Mouse (Mus musculus) liver, postnatal 0 days (tissue): ENCODE measurements around the gene Rpgrip1l. TPM values are rescaled to one million over a fixed set of nuclear protein-coding genes. Genes with fewer than 3 reads are reported as not detected.

Experiments used
- ATAC-seq: fragments of 200-750 bp; cut with Nextera tagmentation; 2 replicates; pipeline ENCODE4 v1.8.0; 2017; ENCODE audit warnings: mild to moderate bottlenecking, moderate library complexity
- DNase-seq: peaks from one replicate; pipeline ENCODE4 v3.0.0-alpha.2; 2016
- H3K27ac ChIP-seq: fragments of 300-500 bp; sonication (generic); 2 replicates; pipeline ENCODE4 v1.5.1; 2014; ENCODE audit warnings: antibody characterized with exemption, moderate library complexity, mild to moderate bottlenecking, low read depth
- H3K27me3 ChIP-seq: fragments of 300-500 bp; sonication (generic); 2 replicates; pipeline ENCODE4 v1.6.1; 2014; ENCODE audit warnings: low read length, control low read depth, mixed read lengths; ENCODE audit not compliant: insufficient read depth
- H3K36me3 ChIP-seq: fragments of 300-500 bp; sonication (generic); replicated peaks from 2 replicates; pipeline ENCODE4 v1.6.1; 2014; ENCODE audit warnings: mild to moderate bottlenecking, control low read depth, low read length, moderate library complexity, mixed read lengths; ENCODE audit not compliant: insufficient read depth
- H3K4me1 ChIP-seq: fragments of 300-500 bp; sonication (generic); 2 replicates; pipeline ENCODE4 v1.6.1; 2014; ENCODE audit warnings: antibody characterized with exemption, mild to moderate bottlenecking, control low read depth; ENCODE audit not compliant: insufficient read depth
- H3K4me2 ChIP-seq: fragments of 300-500 bp; sonication (generic); 2 replicates; pipeline ENCODE4 v1.6.1; 2014; ENCODE audit warnings: low read depth, mild to moderate bottlenecking, low read length, moderate library complexity, mixed read lengths
- H3K4me3 ChIP-seq: fragments of 300-500 bp; sonication (generic); 2 replicates; pipeline ENCODE4 v1.5.1; 2014; ENCODE audit warnings: low read depth, low read length
- H3K9ac ChIP-seq: fragments of 300-500 bp; sonication (generic); replicated peaks from 2 replicates; pipeline ENCODE4 v1.6.1; 2014; ENCODE audit warnings: mild to moderate bottlenecking, moderate library complexity
- H3K9me3 ChIP-seq: fragments of 300-500 bp; sonication (generic); 2 replicates; pipeline ENCODE4 v1.6.1; 2016; ENCODE audit warnings: mild to moderate bottlenecking, control low read depth, low read length, mixed read lengths
- CTCF ChIP-seq: sonication (generic); IDR thresholded peaks from 2 replicates; pipeline ENCODE4 v1.5.1; 2016; ENCODE audit warnings: antibody characterized with exemption, low read depth
- EP300 ChIP-seq: IDR thresholded peaks from 2 replicates; pipeline ENCODE4 v1.6.1; 2016; ENCODE audit warnings: antibody characterized with exemption, low read depth, mild to moderate bottlenecking
- WGBS: fragments of 180-500 bp; shearing (Covaris S2); extraction: QIAGEN DNeasy Blood & Tissue Kit; methylation state at CpG from one replicate; pipeline ENCODE4 v1.1.7; 2014; ENCODE audit not compliant: insufficient replicate concordance; 5-methylcytosine and 5-hydroxymethylcytosine counted together
- polyA plus RNA-seq: library from polyadenylated mRNA; unstranded; fragments of >200 nt; fragmentation: Nextera tagmentation; extraction: Ambion mirVana; gene quantifications from 2 replicates; pipeline ENCODE4 v1.2.1, GENCODE M21; 2015

The Rpgrip1l gene
- 1.0 and 1.2 TPM in 2 replicates for polyA plus RNA-seq

DNA sequence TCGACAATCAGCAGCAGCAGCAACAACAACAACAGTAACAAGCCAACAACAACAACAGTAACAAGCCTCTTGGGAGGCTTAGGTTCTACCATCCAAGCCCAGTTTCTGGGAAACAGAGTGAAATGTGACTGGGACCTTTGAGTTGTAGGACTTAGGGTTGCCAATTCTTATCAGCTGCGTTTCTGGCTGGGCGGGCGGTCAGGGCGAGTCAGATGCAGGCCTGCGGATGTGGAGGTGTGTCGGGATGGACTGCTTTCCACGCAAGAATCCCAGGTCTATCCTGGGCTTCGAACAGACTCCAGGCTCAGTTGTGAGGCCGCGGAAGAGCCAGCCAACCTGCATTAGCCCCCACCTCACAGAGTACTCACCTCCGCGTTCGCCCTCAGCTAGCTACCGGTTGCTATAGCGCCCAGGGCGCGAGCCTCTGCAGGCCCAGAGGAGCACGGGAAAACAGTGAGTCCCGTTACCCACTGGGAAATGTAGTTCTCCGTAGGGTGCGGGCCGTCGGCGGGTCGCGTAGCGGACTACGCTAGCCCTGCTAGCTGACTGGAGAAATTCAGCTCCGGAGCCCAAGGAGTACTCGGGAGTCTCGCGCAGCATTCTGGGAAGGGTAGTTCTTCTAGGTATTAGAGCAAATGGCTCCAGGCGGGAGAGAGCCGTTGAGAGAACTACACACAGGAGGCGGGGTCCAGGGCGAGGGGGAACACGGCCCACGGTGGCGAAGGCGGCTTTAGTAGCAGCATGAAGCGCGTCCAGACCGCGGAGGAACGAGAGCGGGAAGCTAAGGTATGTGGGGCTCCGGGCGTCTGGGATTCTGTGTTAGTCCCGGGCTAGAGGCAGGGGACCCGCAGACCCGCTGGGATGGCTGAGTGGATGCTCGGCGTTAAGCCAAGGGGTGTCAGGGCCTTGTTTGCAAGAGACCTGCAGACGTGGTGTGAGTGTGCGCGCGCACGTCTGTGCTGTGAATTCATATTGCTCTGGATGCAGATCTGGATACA lies at the start of gene Rpgrip1l, which contains the start of gene Fto:
Gene Rpgrip1l (minus strand): TSS at position 428 of the 998 bp plus-strand sequence.
Gene Fto (plus strand): TSS at position 691 of the 998 bp plus-strand sequence.
- peaks cover 14% of the 10 kb centered on the region for H3K4me1 ChIP-seq
- peak within 1 kb of the TSS; percentile 71 for H3K27ac ChIP-seq
- H3K9me3 ChIP-seq = no peaks in the 10 kb centered on the region
- peak within 1 kb of the TSS; percentile 80 for H3K4me3 ChIP-seq
- ATAC-seq = peak; percentile 98
- peak within 1 kb of the TSS; percentile 88 for H3K9ac ChIP-seq
- H3K36me3 ChIP-seq = no peaks in the 10 kb centered on the region
- H3K4me2 ChIP-seq = peak within 1 kb of the TSS; percentile 89
- WGBS = under 1% methylated on average over 59 of the region's 59 CpGs
- H3K27me3 ChIP-seq = no peaks in the 10 kb centered on the region
- peak; percentile 94 for DNase-seq
- no peak for TF ChIP-seq EP300
- TF ChIP-seq CTCF = no peak

DNA sequence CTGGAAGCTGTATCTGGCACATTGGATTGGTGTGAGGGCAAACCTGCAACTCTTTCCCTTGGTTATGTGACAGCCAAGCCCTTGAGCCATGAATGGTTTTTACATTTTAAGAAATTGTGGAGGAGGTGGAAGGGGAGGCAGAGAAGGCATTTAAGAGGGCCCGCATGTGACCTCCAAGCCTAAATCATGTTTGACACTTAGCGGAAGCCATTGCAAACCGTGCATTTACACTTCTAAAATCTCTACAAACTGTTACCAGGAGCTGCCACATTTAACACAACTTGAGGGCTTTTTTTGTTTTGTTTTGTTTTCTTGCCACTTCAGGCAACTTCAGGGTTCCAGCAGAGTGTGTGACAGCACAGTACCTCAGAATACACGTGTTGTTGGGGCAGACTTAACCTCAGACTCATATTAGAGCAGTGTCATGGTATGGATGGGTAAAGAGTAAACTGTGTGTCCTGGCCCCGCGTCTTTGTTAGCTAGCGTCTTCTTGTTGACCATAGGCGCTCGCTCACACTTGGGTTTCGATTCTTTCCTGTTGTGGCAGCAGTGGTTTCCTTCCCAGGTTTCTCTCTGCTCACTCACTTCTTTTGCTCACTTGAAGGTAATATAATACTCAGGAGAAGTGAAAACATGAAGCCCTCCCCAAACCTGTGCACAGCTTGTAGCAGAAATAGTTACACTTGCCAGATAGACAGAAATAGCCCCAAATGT lies 47.7 kb upstream of the Rpgrip1l start:
- Histone ChIP-seq H3K9ac (no peak overlapping the region), H3K27me3 (no peaks in the 10 kb centered on the region), H3K4me2 (no peak overlapping the region; the same call in none of the 2 replicates), H3K27ac (no peak overlapping the region), H3K4me1 (peaks cover 11% of the 10 kb centered on the region), H3K4me3 (no peak overlapping the region), H3K9me3 (no peaks in the 10 kb centered on the region), H3K36me3 (0 out of 2 replicates have a peak, but pooled peaks cover 2% of the 10 kb centered on the region)
- ATAC-seq (no peak), DNase-seq (no peak)
- TF ChIP-seq EP300 (no peak), CTCF (no peak)
- 47% methylated on average over 10 of the region's 10 CpGs for WGBS

DNA sequence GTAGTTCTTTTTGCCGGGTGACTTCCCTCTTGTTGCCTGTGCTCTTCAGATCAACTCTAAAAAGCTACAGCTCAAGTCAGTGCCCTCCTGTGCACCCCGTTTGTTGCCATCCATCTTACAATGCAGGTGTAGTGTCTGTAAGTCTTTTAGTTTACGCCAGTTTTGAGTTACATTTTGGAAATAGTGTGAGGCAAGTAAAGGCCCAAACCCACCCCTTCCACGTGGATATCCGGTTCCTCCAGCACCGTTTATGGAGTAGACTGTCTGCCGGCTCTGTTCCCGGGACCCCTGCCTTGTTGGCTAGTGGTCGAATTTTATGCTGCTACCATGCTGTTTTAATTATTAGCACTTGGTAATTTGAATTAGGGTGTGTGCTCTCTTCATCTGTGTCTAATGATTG lies 46.4 kb upstream of the Rpgrip1l start:
- TF ChIP-seq CTCF (no peak), EP300 (no peak)
- H3K9me3 ChIP-seq = no peaks in the 10 kb centered on the region
- H3K4me1 ChIP-seq = peaks cover 11% of the 10 kb centered on the region
- H3K4me3 ChIP-seq = no peak overlapping the region
- no peak overlapping the region for H3K4me2 ChIP-seq
- no peak overlapping the region for H3K9ac ChIP-seq
- no peaks in the 10 kb centered on the region for H3K27me3 ChIP-seq
- WGBS = 74% methylated on average over 9 of the region's 9 CpGs
- no peak overlapping the region for H3K27ac ChIP-seq
- no peak for ATAC-seq
- 0 out of 2 replicates have a peak, but pooled peaks cover 2% of the 10 kb centered on the region for H3K36me3 ChIP-seq
- no peak for DNase-seq

DNA sequence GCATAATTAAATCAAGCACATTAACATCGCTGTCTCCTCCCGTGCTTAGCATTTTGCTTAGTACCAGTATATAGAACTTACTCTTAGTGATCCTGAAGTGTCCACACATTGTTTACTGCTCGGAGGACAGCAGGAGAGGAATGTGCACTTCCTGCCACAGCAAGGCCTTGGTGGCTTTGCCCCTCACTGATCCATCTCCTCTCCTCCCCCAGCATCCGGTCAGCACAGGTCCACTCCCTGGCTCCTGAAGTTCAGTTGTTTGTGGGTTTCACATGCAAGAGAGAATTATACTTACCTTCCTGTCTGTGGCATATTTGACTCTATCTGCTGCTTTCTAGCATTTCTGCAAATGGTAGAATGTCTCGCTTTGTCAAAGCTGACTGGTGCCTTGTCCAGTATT lies 45.0 kb upstream of the Rpgrip1l start:
- no peak for TF ChIP-seq EP300
- TF ChIP-seq CTCF = no peak
- Histone ChIP-seq H3K9me3 (no peaks in the 10 kb centered on the region), H3K4me1 (peaks cover 11% of the 10 kb centered on the region), H3K4me2 (no peak overlapping the region), H3K27ac (no peak overlapping the region), H3K9ac (no peak overlapping the region), H3K27me3 (no peaks in the 10 kb centered on the region), H3K36me3 (0 out of 2 replicates have a peak, but pooled peaks cover 2% of the 10 kb centered on the region), H3K4me3 (no peak overlapping the region)
- DNase-seq (no peak), ATAC-seq (no peak; the same call in 1 of the 2 replicates)
- 60% methylated on average over 5 of the region's 5 CpGs for WGBS

DNA sequence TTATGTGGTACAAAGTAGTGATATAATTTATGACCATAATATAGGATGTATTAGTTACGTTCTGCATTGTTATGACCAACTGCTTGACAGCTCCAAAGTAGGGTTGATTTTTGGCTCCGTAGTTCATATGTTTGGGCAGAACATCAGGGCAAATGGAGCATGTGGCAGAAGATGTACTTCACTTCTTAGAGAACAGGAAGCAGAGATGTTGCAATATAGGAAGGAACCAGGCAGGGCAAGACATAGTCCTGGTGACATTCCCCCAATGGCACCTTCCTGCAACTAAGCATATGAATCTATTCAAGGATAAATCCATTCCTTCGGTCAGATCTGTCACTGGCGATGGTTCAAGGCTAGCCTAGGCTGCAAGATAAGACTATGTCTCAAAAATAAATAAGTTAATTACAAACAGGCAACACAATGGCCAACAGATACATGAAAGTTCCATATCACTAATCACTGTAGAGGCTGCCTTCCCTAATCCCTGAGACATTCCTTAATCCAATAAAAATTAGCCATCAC lies 44.5 kb upstream of the Rpgrip1l start:
- no peak overlapping the region for H3K4me2 ChIP-seq
- 65% methylated on average over 4 of the region's 4 CpGs for WGBS
- H3K9me3 ChIP-seq = no peaks in the 10 kb centered on the region
- H3K4me1 ChIP-seq = peaks cover 11% of the 10 kb centered on the region
- TF ChIP-seq CTCF = no peak
- no peak for TF ChIP-seq EP300
- H3K9ac ChIP-seq = no peak overlapping the region
- DNase-seq = no peak
- 0 out of 2 replicates have a peak, but pooled peaks cover 2% of the 10 kb centered on the region for H3K36me3 ChIP-seq
- H3K4me3 ChIP-seq = no peak overlapping the region
- ATAC-seq = no peak
- H3K27me3 ChIP-seq = no peaks in the 10 kb centered on the region
- H3K27ac ChIP-seq = no peak overlapping the region
